Mouse (Mus musculus): ENCODE measurements around the gene Slc25a3. TPM values are rescaled to one million over a fixed set of nuclear protein-coding genes. Genes with fewer than 3 reads are reported as not detected.

The Slc25a3 gene
- total RNA-seq, 2 experiments from 2014 or later = 1,954 to 1,992 TPM

DNA sequence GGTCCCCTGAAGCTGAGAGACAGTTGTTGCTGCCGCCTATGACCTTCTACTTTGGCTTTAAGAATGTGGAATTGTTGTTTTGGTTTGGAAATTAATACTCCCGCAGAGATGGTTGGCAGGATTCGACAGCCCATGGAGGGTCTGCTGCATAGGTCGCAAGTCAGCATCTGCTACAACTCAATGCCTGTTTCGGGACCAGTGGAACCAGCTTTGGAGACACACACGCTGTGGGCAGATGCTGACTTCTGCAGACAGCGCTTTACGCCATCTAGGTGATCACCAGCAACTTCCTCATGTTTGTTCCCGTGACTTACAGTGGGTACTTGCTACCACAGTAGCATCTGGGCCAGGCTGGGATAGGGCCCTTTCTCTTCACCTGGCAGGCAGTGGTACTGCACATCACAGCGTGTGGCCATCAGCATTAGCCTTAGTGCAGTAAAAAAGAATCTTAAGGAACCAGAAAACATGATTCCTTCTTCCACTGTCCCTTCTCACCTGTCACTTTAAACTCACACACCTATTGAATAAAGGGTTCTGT lies 18.9 kb upstream of the Slc25a3 start:
- DNase-seq = no peak

GRCm38 (mm10) chr10:91141564-91141963 lies 17.7 kb upstream of the Slc25a3 start:
- no peak for DNase-seq

DNA sequence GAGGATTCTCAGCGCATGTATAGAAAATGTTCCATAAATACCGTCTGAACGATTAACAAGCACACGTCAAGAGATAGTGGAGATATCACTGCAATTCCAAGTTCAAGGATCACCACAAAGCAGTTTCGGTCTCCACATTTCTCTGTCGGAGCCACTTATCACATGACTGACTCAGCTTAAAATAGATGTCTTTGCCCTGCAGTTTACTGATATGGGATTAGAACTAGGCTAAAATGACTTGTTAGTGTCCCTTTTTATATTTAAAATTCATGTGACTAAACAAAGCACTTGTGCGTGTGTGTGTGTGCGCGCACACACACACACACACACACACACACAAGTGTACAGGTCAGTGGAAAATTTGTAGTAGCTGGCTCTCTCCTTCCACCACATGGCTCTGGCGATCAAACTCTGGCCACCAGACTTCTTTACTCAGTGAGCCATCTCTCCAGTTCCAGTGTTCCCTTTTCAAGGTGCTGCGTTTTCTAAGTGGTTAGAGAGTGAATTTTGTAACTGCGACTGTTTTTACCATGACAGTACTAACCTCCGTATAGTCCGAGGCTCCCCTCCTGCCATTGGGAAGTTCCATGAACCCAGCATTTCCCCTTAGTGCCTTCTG lies 15.4 kb upstream of the Slc25a3 start:
- no peak for DNase-seq

- no peak for DNase-seq
Observed at GRCm38 (mm10) chr10:91138317-91138716, 14.5 kb upstream of the Slc25a3 start.

DNA sequence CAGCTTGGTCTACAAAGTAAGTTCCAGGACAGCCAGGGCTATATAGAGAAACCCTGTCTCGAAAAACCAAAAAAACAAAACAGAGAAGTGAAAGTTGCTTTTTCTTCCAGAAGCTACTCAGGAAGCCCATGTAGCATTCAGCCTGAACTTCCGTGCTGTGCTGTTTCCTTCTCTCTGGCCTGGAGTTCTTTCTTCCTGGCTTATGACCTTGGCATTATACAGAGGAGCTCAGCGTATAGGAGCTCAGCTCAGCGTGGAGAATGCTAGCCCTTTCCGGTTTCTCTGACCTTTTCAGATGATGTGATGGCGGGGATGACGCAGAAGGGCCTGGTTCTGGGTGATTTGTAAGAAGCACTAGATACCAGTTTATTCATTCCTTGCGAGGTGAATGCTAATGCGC lies 13.5 kb upstream of the Slc25a3 start:
- DNase-seq = no peak

DNA sequence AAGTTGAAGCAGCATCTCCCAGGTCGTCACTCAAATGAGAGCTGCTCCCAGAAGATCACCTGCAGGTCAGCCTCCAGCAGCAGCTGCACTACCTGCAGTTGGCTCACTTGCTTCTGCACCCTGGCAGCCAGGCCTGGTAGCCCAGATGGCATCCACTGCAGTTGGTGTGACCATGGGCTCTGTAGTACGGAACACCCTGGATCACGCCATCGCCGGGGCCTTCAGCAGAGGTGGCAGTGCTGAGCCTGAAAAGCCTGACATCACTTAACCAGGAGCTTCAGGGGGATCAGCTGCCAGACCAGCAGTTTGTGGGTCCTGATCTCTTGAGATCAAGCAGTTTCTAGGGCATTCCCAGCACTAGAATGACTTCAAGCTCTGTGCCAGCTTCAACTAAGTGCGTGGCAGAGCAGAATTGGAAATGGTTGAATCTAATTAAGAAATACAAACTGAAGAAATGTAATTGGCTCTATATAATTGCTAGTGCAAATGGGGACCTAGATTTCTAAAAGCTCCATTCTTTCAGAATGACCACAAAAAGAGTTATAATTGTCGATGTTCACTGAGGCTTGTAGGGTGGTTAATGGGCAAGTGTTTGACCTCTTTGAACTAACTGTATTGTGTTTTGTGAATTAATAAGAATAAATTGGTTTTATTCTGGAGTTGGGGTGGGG lies 11.6 kb upstream of the Slc25a3 start:
- DNase-seq = no peak

DNA sequence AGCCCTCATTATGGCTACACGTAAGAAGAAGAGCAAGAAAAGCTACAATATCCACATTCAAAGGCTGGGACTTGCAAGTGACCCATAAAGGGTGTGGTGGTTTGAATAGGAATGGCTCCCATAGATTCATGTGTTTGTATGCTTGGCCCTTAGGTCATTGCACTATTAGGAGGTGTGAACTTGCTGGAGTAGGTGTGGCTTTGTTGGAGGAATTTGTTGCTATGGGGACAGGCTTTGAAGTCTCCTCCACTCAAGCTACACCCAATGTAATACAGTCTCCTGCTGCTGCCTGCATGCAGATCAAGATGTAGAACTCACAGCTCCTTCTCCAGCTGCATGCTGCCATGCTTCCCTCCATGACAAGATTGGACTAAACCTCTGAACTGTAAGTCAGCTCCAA lies 7.7 kb upstream of the Slc25a3 start:
- DNase-seq = no peak

- no peak for DNase-seq
Observed at GRCm38 (mm10) chr10:91130792-91131191, 6.9 kb upstream of the Slc25a3 start.

GRCm38 (mm10) chr10:91128551-91129160 lies 4.8 kb upstream of the Slc25a3 start:
- no peak for DNase-seq

DNA sequence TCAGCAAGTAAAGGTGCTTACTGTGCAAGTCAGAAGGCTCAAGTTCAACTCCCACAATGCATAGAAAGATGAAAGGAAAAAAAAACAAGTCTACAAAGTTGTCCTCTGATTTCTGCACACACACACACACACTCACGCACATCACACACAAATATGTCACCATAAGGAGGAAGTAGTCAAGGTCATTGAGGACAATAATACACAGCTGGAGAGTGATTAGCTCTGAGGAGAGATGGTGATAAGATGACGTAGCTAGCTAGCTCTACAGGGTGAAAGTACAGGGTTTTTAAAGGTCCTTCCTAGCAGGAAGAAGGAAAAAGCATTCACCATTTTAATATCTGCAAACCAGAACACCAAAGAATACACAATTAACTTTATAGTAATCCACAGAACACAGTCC lies 3.5 kb upstream of the Slc25a3 start:
- DNase-seq = no peak

DNA sequence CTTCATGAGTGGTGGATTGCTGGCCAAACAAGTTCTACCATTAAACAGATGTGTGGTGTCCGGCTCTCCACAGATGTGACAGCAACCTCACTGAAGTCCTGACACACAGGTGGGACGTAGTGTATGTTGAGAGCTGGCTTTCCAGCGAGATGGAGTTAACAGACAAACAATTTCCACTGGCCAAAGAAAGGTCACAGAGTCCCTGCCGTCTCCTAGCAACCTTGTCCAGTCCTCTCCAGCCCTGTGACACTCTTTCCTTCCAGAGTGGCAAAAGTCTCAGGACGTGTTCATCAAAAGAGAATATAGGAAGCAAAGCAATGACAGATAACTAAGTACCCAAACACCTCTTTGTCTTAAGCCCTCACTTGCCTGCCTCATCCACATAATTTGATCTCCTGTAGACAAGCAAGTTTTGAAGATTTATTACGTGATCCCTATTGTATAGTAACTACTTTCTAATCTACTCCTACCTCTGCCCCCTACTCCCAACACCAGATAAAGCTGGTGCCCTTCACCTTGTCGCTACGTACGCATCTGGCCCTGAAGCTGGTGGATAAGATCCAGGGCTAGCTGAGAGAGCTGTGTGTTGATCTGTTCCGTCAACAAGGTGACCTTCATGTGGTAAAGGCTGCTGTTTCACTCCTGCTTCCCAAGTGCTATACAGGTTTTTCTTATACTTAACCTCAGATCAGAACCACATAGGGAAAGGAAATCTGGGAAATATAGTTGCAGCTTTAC lies 2.9 kb upstream of the Slc25a3 start:
- no peak for DNase-seq

DNA sequence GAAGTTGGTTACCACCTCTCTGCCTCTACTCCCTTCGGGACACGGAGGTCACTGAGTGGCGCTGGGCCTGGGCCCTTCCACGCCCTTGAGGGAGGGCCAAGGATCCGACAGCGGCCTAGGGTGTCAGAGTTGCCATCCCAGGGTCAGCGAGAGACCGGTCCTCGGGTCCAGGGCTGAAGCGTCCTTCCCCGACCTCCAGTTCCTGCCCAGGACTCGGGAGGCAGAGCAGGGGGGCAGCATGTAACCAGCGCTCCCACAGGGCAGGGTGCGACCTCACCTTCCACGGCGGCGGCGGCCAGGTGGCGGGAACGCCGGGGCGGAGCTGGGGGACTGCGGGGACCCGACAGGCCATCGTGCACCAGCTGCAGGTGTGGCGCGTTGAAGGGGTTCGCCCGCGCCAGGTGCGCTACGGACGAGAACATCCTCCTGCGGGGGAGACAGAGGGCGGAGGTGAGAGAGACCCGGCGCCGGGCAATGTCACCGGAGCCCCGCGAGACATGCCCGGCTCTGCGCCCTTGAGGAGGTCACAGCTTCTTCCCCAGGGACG lies 505 bp downstream of the Slc25a3 start:
- peak; percentile 66 for DNase-seq

DNA sequence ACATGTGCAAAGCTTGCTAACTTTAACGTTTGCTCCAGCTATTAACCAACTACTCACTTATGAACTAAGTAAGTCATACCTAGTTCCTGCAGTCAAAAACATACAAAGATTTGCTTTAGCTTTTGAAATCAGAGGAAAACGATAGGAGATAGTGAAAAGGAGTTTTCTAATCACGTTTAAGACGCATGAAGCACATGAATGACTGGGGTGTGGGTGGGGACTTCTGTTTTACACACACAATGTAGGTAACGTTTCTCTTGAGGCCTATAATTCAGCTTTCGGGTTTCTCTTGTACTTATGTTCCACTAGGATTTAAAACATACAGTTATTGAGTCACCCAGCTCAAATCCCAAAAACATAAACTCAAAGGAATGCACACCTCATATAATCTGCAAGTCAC lies 1.2 kb downstream of the Slc25a3 start:
- DNase-seq = no peak

DNA sequence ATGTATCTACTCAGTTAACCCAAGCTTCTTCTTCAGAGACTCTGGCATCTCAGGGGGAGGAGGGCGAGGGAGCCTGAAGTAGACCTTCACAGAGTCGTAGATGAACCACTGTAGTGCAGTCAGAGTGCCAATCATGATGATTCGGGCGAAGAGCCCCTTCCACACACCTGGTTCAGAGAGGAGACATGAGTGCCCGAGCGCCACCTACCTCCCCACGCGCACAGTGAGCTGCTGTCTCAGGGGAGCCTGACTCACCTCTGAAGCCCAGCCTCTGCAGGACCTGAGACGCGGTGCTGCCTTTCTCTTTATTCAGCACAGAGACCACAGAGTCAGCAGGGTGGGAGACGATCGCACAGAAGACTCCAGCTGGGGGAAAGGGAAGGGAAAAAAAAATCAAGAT lies 6.9 kb downstream of the Slc25a3 start:
- DNase-seq = no peak

DNA sequence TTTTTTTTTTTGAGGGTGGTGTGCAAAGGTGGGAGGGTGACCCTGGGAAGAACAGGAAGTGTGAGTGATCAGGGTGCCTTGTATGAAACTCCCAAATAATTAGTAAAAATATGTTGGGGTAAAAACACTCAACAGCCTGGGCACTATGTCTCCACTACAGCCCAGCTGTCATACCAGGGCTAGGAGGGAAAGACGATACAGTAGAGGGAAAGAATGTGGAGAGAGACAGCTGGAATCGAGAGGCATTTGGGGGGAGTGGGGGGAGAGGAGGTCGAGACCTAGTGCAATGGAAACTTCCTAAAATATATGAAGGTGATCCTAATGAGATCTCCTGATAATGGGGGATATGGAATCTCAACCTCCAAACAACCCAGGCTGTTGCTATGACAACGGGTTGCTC lies 14.0 kb downstream of the Slc25a3 start:
- no peak for DNase-seq

DNA sequence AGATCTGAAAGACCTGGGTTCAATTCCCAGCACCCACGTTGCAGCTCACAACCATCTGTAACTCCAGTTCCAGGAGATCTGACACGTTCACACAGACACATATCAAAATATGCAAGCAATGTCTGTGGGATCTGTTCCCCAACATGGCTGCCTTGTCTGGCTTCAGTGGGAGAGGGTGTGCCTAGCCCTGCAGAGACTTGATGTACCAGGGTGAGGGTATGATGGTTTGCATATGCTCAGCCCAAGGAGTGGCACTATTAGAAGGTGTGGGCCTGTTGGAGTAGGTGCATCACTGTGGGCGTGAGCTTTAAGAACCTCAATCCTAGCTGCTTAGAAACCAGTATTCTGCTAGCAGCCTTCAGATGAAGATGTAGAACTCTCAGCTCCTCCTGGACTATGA lies 17.9 kb downstream of the Slc25a3 start:
- no peak for DNase-seq

- no peak for DNase-seq
Observed at GRCm38 (mm10) chr10:91102799-91103590, 20.9 kb downstream of the Slc25a3 start.

DNA sequence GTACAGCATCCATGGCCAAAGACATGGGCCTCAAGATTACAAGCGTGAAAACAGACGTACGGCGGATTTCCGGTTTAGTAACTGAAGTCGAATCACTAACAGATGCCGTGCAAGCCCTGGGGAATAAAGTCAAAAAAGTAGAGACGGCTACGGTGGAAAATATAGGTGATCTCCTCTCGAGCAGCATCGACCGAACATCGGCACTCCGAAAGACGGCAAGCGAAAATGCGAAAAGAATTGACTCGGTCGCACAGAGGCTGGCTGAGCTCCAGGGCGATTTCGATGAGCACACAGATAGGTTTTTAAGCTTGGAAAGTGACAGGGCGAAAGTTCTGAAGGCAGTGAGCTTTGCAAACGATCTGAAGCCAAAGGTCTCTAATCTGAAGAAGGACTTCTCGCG lies 21.9 kb downstream of the Slc25a3 start:
- DNase-seq = no peak

GRCm38 (mm10) chr10:91100101-91100500 lies 23.8 kb downstream of the Slc25a3 start:
- DNase-seq = no peak

GRCm38 (mm10) chr10:91098056-91098455 lies 25.8 kb downstream of the Slc25a3 start:
- DNase-seq = no peak

DNA sequence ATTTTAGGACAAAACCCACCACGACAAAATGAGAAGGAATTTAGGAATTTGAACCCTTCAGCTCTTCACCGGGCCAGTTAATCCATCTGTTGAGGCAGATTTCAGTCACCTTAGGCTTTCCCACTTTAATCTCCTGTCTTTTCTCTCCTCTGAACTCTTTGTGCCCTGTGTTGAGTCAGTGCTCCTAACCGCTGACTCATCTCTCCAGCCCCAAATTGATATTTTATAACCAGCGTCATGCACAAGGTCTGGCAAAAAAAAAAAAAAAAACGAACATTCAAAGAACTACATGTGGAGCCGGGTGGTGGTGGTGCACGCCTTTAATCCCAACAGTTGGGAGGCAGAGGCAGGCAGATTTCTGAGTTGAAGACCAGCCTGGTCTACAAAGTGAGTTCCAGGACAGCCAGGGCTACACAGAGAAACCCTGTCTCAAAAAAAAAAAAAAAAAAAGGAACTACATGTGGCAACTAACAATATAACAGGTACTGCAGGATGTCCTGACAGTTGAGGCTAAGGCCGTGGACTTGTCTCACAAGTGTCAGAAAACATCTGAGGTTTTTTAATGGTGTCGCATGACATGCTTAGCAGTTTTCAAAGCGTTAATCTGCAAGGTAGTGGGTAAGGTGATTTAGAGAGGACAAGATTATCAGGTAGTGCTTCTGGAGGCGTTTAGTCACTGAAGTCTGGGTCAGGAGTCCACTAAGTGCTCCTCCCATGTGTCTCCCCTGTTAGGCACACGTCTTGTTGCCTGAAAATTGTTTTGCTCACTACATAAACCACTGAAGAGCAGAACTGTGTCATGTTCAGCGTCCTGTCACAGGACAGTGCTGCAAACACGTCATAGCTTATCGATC lies 29.4 kb downstream of the Slc25a3 start:
- no peak for DNase-seq

All from heart, postnatal 4 days (tissue).